Mouse (Mus musculus) midbrain, embryonic 11.5 days (tissue): Measurements from ENCODE around the gene Hoxa5. TPM values are rescaled to one million over a fixed set of nuclear protein-coding genes. Genes with fewer than 3 reads are reported as not detected.

Experiments
- ATAC-seq: fragments of 200-750 bp; cut with Nextera tagmentation; 2 replicates; pipeline ENCODE4 v1.8.0; 2017; ENCODE audit warnings: moderate TSS enrichment, moderate library complexity; ENCODE audit not compliant: low FRiP score
- DNase-seq: peaks from one replicate; pipeline ENCODE4 v3.0.0; 2015; ENCODE audit warnings: low spot score; ENCODE audit errors: missing footprints
- H3K27ac ChIP-seq: fragments of 300-500 bp; sonication (generic); 2 replicates; pipeline ENCODE4 v1.5.1; 2014; ENCODE audit warnings: low read depth, low read length
- H3K27me3 ChIP-seq: fragments of 300-500 bp; sonication (generic); 2 replicates; pipeline ENCODE4 v1.6.1; 2014; ENCODE audit warnings: mild to moderate bottlenecking, low read length, moderate library complexity, mixed read lengths; ENCODE audit not compliant: control insufficient read depth, insufficient read depth
- H3K36me3 ChIP-seq: fragments of 300-500 bp; sonication (generic); 2 replicates; pipeline ENCODE4 v1.6.1; 2014; ENCODE audit warnings: mild to moderate bottlenecking, low read length, moderate library complexity, mixed read lengths; ENCODE audit not compliant: control insufficient read depth, insufficient read depth
- H3K4me1 ChIP-seq: fragments of 300-500 bp; sonication (generic); 2 replicates; pipeline ENCODE4 v1.6.1; 2014; ENCODE audit warnings: low read length; ENCODE audit not compliant: control insufficient read depth, insufficient read depth
- H3K4me2 ChIP-seq: fragments of 300-500 bp; sonication (generic); 2 replicates; pipeline ENCODE4 v1.6.1; 2014; ENCODE audit warnings: mild to moderate bottlenecking, moderate library complexity
- H3K4me3 ChIP-seq: fragments of 300-500 bp; sonication (generic); 2 replicates; pipeline ENCODE4 v1.5.1; 2014; ENCODE audit warnings: low read depth, low read length
- H3K9ac ChIP-seq: fragments of 300-500 bp; sonication (generic); 2 replicates; pipeline ENCODE4 v1.6.1; 2014; ENCODE audit warnings: low read length
- H3K9me3 ChIP-seq: fragments of 300-500 bp; sonication (generic); 2 replicates; pipeline ENCODE4 v1.6.1; 2016; ENCODE audit warnings: low read length; ENCODE audit not compliant: control insufficient read depth
- WGBS: fragments of 180-500 bp; shearing (Covaris S2); extraction: QIAGEN DNeasy Blood & Tissue Kit; methylation state at CpG from one replicate; pipeline ENCODE4 v1.1.7; 2014; 5-methylcytosine and 5-hydroxymethylcytosine counted together
- polyA plus RNA-seq: library from polyadenylated mRNA; unstranded; fragments of >200 nt; fragmentation: Nextera tagmentation; extraction: Ambion mirVana; gene quantifications from 2 replicates; pipeline ENCODE4 v1.2.1, GENCODE M21; 2014

Hoxa5 gene
- polyA plus RNA-seq, 1 experiment from 2014 or later, result not detected

DNA sequence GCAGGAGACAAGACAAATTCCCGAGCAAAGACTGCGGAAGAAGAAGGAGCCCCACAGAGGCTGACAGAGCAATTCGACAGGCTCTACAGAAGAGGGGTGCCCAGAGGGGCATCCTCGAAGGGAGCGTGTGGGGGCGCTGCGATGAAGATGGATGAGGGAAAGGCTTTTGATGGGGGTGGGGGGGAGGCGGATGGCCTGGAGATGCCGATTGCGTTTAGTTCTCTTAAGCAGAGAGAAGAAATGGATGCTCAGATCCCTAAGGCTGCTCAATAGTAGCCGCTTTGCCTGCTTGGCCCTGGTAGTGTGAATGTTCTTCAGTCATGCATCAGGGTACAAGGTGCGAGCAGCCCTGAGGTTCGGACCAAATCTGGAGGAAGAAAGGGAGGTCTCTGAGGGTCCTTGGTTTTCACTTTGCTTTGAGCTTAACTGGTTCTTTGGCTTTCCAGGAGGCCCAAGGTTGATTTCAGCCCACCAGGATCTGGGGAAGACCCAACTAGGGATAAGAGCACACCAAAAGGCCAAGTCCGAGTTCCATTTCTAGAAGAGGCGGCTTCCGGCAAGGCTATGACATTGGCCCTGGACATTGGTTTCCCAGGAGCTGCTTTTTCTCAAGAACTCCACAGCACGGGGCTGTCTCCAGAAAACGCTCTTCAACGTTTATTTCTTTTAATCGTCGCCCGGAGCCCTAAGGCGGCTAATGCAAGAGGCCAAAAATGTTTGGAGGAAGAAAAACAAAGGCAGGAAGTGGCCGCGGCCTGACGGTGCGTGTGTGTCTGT, 44.4 kb upstream of the Hoxa5 start:
- Histone ChIP-seq H3K27me3 (peaks cover 99% of the 10 kb centered on the region), H3K27ac (no peak overlapping the region), H3K4me2 (no peak overlapping the region), H3K36me3 (no peaks in the 10 kb centered on the region), H3K9me3 (no peaks in the 10 kb centered on the region), H3K4me1 (no peaks in the 10 kb centered on the region), H3K9ac (no peak overlapping the region), H3K4me3 (no peak overlapping the region)
- 1% methylated on average over 27 of the region's 27 CpGs for WGBS
- ATAC-seq, result no peak
- DNase-seq, result peak; percentile 94

- no peak overlapping the region for H3K4me3 ChIP-seq
- DNase-seq (peak; percentile 95), ATAC-seq (no peak)
- no peak overlapping the region for H3K9ac ChIP-seq
- no peak overlapping the region for H3K4me2 ChIP-seq
- no peak overlapping the region for H3K27ac ChIP-seq
- H3K4me1 ChIP-seq, result no peaks in the 10 kb centered on the region
- no peaks in the 10 kb centered on the region for H3K9me3 ChIP-seq
- WGBS, result 2% methylated on average over 23 of the region's 23 CpGs
- peaks cover 99% of the 10 kb centered on the region for H3K27me3 ChIP-seq
- no peaks in the 10 kb centered on the region for H3K36me3 ChIP-seq
Observed at GRCm38 (mm10) chr6:52247766-52248637, 43.6 kb upstream of the Hoxa5 start.

- peaks cover 99% of the 10 kb centered on the region for H3K27me3 ChIP-seq
- H3K4me3 ChIP-seq, result no peak overlapping the region
- H3K4me2 ChIP-seq, result no peak overlapping the region
- no peaks in the 10 kb centered on the region for H3K9me3 ChIP-seq
- no peaks in the 10 kb centered on the region for H3K4me1 ChIP-seq
- DNase-seq (no peak), ATAC-seq (no peak)
- 6% methylated on average over 3 of the region's 3 CpGs for WGBS
- no peak overlapping the region for H3K9ac ChIP-seq
- no peaks in the 10 kb centered on the region for H3K36me3 ChIP-seq
- H3K27ac ChIP-seq, result no peak overlapping the region
Observed at GRCm38 (mm10) chr6:52246916-52247315, 42.5 kb upstream of the Hoxa5 start.

GRCm38 (mm10) chr6:52246403-52246803, 42.0 kb upstream of the Hoxa5 start:
- Histone ChIP-seq H3K27me3 (peaks cover 99% of the 10 kb centered on the region), H3K27ac (no peak overlapping the region), H3K36me3 (no peaks in the 10 kb centered on the region), H3K4me3 (no peak overlapping the region), H3K4me1 (no peaks in the 10 kb centered on the region), H3K9ac (no peak overlapping the region), H3K4me2 (no peak overlapping the region), H3K9me3 (no peaks in the 10 kb centered on the region)
- ATAC-seq, result no peak
- DNase-seq, result peak; percentile 96
- WGBS, result under 1% methylated on average over 26 of the region's 26 CpGs

GRCm38 (mm10) chr6:52245757-52246142, 41.4 kb upstream of the Hoxa5 start, which contains the start of gene Hoxa11:
TSS of gene Hoxa11 (minus strand) at chr6:52245810.
- H3K4me2 ChIP-seq, result no peak within 1 kb of the TSS
- no peak within 1 kb of the TSS for H3K4me3 ChIP-seq
- under 1% methylated on average over 20 of the region's 20 CpGs for WGBS
- no peaks in the 10 kb centered on the region for H3K9me3 ChIP-seq
- no peak within 1 kb of the TSS for H3K27ac ChIP-seq
- H3K9ac ChIP-seq, result no peak within 1 kb of the TSS
- no peaks in the 10 kb centered on the region for H3K4me1 ChIP-seq
- ATAC-seq, result no peak
- DNase-seq, result peak; percentile 93
- H3K36me3 ChIP-seq, result no peaks in the 10 kb centered on the region
- H3K27me3 ChIP-seq, result peaks cover 99% of the 10 kb centered on the region

DNA sequence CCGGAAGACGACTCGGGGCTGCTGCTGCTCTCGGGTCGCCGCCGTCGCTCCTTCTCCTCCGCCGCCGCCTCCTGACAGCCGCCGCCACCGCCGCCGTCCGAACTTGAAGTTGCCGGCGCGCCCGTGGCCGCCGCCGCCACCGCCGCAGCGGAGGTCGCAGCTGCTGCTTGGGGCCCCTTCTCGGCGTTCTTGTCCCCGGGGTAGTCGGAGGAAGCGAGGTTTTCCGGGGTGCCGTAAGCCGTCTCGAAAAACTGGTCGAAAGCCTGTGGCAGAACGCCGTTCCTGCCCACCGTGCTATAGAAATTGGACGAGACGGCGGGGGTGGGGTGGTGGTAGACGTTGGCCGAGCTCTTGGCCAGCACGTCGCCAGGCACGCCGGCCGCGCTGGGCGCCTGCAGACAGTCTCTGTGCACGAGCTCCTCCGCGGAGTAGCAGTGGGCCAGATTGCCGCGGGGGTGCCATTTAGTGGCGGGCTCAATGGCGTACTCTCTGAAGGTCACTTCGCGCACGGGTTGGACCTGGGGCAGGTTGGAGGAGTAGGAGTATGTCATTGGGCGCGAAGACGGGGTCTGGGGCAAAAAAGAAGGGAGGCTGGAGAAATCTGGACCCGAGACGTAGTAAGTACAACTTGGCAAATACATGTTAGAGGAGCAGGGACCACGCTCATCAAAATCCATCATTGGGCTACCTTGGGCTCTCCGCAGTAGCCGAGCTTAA, 40.8 kb upstream of the Hoxa5 start:
- peaks cover 99% of the 10 kb centered on the region for H3K27me3 ChIP-seq
- under 1% methylated on average over 70 of the region's 71 CpGs for WGBS
- no peak overlapping the region for H3K4me3 ChIP-seq
- no peak overlapping the region for H3K4me2 ChIP-seq
- H3K36me3 ChIP-seq, result no peaks in the 10 kb centered on the region
- no peaks in the 10 kb centered on the region for H3K9me3 ChIP-seq
- no peak overlapping the region for H3K9ac ChIP-seq
- H3K4me1 ChIP-seq, result no peaks in the 10 kb centered on the region
- peak; percentile 95 for DNase-seq
- no peak overlapping the region for H3K27ac ChIP-seq
- ATAC-seq, result no peak

GRCm38 (mm10) chr6:52244471-52245039, 40.2 kb upstream of the Hoxa5 start:
- H3K9me3 ChIP-seq, result no peaks in the 10 kb centered on the region
- H3K27me3 ChIP-seq, result peaks cover 99% of the 10 kb centered on the region
- no peak for ATAC-seq
- 1% methylated on average over 23 of the region's 23 CpGs for WGBS
- H3K36me3 ChIP-seq, result no peaks in the 10 kb centered on the region
- H3K27ac ChIP-seq, result no peak overlapping the region
- no peak overlapping the region for H3K9ac ChIP-seq
- no peak overlapping the region for H3K4me3 ChIP-seq
- no peak overlapping the region for H3K4me2 ChIP-seq
- DNase-seq, result peak; percentile 93
- no peaks in the 10 kb centered on the region for H3K4me1 ChIP-seq

GRCm38 (mm10) chr6:52243681-52244121, 39.3 kb upstream of the Hoxa5 start:
- Histone ChIP-seq H3K4me1 (no peaks in the 10 kb centered on the region), H3K9ac (no peak overlapping the region), H3K36me3 (no peaks in the 10 kb centered on the region), H3K9me3 (no peaks in the 10 kb centered on the region), H3K27me3 (peaks cover 98% of the 10 kb centered on the region), H3K27ac (no peak overlapping the region), H3K4me2 (no peak overlapping the region), H3K4me3 (no peak overlapping the region)
- WGBS, result 2% methylated on average over 12 of the region's 12 CpGs
- ATAC-seq (no peak), DNase-seq (peak; percentile 94)
